Mouse (Mus musculus): Measurements from ENCODE around the gene Plscr1.

The Plscr1 gene

GRCm38 (mm10) chr9:92249447-92249852, at the start of gene Plscr1:
Gene Plscr1, plus strand, starts transcription at chr9:92249750.
- no peak for DNase-seq (ENCODE audit: low spot score)

- DNase-seq (ENCODE audit: low spot score): no peak
These were observed 45.2 kb upstream of the Plscr1 start for GRCm38 (mm10) chr9:92204397-92204796.

- peak; percentile 16 for DNase-seq (ENCODE audit: low spot score)
These were observed 42.2 kb upstream of the Plscr1 start for GRCm38 (mm10) chr9:92207307-92207706.

DNA sequence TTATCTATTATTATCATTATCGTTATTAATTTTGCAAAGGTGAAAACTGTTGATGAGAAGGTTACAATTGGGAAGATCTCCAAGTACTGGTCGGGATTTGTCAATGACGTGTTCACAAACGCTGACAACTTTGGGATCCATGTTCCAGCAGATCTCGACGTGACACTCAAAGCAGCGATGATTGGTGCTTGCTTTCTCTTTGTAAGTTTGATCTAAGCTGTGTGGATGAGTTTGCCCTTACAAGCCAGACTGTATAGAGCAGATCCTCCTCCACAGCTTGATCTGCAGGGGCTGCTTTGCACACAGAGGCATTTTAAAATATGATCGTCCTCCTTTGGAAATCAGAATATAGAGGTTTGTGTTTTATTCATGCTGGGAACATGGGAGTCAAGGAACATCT, 41.8 kb upstream of the Plscr1 start:
- DNase-seq (ENCODE audit: low spot score): no peak

- DNase-seq (ENCODE audit: low spot score): no peak
These were observed 39.7 kb upstream of the Plscr1 start for GRCm38 (mm10) chr9:92209850-92210249.

DNA sequence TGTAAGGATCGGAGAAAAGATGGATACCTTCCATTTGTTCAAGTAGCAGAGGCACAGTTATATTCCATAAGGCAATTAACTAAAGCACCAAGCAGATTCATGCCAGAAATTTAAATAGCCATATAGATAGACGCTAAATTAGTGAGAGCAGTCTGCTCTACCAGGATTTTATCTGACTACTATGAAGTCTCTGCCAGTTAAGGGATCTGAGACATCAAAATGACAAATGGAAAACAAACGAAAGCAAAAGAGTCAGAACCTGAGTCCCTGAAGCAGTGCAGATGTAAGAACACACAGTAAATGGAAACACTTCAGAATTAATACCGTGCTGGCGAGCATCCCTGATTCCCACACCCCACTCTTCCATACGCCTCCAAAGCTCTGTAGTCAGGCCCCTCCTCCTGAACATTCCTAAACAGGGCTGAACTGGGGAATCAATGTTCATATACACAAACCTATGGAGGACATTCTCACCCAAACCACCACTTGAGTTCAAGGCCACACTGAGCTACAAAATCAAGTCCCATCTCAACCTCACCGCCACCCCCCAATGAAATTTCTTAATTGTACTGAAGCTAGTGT, 39.1 kb upstream of the Plscr1 start:
- no peak for DNase-seq (ENCODE audit: low spot score)

DNA sequence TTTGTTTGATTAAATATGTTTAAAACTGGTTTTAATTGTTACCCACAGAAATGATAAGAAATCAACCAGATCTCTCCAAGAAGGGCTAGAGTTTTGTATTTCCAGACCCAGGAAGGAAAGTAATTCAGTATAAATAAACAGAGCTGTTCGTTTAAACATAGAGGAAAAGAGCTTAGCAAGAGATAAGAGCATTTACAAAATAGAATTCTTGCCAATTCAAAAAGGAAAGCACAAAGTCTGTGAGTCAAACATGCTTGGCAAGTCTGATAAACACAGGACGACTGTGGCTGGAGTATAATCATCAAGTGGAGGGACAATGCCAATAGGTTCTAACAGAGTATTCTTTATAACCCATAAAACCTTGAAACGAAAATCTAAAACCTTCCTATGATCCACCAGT, 38.5 kb upstream of the Plscr1 start:
- no peak for DNase-seq (ENCODE audit: low spot score)

DNA sequence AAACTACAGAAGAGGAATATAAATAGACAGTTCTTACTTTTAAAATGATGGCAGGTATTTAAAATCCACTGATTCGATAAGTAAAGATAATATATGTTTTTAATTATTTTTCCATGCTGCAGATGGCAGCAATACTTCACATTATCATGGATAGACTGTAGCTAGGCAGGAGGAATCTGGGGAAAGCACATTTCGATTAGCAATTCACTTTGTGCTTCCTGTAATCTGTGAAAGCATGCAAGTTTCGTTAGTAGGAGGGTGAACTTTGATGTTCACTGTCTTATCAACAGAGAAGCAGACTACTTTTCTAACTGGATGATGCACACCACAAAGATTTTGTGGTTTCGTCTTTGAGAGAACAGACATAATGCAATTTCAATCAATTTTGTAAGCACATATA, 32.1 kb upstream of the Plscr1 start:
- peak; percentile 2 for DNase-seq (ENCODE audit: low spot score)

DNA sequence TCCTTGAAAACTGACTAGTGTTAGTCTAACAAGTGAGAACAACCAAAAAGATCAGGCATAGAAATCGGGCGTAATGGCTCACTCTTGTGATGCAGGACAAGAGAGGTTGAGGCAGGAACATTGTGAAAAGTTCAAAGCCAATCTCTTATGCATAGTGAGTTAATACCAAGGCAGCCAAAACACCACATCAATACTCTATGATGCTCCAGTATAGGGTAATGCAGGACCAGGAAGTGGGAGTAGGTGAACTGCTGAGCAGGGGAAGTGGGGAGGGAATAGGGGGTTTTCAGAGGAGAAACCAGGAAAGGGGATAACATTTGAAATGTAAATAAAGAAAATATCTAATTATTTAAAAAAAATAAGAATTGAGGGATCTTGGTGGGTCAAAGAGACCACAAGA, 31.7 kb upstream of the Plscr1 start:
- no peak for DNase-seq (ENCODE audit: low spot score)

DNA sequence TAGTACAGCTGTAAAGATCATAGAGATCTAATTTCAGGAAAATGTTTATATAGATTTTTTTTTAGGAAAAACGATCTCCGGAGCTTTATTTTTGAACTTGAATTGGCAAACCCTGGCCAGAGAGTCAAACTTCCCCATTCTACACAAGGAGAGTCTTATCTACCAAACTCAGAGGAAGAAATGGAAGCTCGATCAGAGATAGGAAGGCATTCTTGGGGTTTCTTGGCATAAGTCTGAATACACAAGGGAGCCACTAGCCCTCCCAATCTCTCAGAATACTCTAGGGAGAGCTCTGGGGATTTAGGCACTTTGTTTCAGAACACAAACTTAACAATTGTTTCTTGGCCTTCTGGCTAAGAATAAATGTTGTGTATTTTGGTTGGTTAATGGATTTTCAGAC, 29.4 kb upstream of the Plscr1 start:
- DNase-seq (ENCODE audit: low spot score): no peak

- DNase-seq (ENCODE audit: low spot score): no peak
These were observed 28.1 kb upstream of the Plscr1 start for GRCm38 (mm10) chr9:92221480-92221879.

DNA sequence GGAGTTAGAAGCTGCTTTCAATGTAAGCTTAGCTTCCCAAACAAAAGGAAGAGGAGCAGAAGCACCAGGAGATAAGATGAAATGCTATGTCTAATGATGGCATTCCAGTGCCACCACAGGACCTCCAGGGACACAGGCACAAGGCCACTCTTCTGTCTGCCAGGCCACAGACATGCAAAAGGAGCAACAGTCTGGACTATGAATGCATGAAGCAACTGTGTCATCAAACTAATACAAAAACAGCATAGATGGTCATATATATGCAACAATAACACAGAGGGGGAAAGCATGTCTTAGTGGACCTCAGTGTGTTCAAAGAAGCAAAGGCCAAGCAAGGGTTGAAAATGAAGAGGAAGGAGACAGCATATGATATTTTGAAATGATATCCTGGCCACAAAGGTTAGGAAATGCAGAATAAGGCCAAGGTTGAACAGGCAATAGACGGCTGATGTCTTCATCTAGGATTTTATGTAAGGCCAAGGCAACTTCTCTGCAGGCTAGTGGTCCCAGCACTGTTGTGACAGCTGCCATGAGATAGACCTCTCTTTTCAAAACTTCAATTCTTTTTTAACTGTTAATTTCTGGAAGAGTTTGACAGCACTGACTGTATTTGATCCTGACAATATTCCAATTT, 24.8 kb upstream of the Plscr1 start:
- no peak for DNase-seq (ENCODE audit: low spot score)

- no peak for DNase-seq (ENCODE audit: low spot score)
These were observed 23.4 kb upstream of the Plscr1 start for GRCm38 (mm10) chr9:92226127-92226655.

DNA sequence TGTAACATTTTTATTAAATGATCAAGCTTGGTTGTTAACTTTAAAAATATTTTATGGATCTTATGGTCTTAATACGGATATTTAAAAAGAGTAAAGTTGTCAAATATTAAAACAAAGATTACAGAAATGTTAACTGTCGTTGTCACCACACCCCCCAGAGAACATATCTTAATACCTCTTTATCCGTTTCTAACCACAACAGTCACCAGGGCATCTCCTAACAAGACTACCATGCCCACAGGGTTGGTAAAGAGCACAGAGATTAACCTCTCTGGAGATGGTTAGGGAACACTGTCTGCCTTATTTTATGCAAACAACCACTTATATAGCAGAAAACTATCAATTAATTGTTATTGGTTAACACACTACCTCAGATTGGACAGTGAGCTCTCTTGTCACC, 22.8 kb upstream of the Plscr1 start:
- DNase-seq (ENCODE audit: low spot score): no peak

- DNase-seq (ENCODE audit: low spot score): no peak
These were observed 20.4 kb upstream of the Plscr1 start for GRCm38 (mm10) chr9:92228867-92229832.

DNA sequence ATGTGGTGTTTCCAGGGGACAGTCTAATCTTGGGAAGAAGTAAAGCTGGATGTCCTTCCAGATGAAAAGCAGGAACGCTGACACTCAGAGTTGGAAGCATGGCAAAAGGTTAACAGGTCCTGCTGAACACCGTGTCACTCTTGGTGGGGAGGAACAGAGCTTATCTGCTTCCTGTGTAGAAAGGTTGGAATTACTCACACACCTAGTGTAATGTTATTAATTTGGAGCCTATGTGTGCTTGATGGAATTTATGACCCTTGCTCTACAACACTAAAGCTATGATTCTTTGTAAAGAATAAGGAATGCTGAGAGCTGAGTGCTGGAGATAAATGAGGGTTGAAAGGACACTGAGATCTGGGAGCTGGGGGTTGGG, 19.7 kb upstream of the Plscr1 start:
- DNase-seq (ENCODE audit: low spot score): no peak

DNA sequence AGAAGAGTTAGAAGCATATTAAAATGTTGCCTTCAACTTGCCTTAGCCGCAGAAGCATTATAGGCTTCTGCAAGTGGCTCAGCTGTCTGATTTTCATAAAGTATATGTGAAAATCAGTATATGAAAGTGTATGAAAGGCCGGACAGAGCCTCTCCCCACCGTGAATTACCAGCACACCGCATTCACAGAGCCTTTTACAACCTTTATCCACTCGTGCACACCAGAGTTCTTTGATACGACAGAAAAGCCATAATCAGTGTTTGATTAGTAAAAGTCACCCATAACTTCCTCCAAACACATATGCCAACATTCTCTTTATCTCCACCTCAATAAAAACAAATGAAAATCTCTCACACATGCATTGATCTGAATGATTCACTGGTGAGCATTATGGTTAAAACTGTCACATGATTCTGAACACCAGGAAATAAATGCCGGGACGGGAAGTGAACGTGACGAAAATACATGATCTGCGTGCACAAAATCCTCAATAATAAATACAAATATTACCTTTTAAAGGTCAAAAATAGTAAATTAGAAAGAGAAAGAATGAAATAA, 14.6 kb upstream of the Plscr1 start:
- no peak for DNase-seq (ENCODE audit: low spot score)

GRCm38 (mm10) chr9:92248773-92249446, 640 bp upstream of the Plscr1 start:
- DNase-seq (ENCODE audit: low spot score): no peak

DNA sequence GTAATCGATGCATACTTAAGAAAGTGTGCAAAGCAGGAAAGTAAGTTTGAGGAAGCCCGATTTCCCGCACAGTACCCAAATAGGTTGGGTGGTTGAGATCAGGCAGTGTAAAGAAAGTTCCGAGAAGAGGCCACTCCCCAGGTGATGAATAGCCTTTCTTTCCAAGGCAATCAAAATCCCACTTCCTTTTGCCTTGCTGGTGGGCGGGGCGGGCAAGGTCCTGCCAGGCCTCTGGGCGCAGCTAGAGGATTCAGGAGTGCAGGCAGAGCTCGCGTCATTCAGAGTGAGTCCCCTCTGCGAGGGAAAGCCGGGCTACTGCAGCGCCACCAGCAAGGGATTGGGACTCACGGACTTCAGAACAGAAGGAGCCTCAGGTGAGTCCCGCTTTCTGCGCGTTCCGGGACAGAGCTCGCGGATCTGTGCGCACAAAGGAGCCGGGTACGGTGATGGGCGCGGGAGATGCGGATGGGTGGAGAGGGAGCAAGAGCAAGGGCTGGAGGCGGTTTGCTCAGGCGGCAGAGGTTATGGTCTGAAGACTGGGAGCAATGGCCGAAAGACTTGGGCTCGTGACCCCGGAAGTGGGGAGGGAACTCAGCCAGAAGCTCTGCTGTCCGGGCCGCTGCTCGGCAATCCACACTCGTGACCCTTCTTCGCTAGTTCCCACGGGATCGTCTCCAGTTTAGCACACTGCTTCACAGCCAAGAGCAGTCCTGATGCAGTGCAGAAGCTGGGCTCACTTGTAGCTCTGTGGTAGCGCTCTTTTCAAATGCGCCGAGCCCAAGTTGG, 630 bp downstream of the Plscr1 start:
- peak; percentile 2 for DNase-seq (ENCODE audit: low spot score)

DNA sequence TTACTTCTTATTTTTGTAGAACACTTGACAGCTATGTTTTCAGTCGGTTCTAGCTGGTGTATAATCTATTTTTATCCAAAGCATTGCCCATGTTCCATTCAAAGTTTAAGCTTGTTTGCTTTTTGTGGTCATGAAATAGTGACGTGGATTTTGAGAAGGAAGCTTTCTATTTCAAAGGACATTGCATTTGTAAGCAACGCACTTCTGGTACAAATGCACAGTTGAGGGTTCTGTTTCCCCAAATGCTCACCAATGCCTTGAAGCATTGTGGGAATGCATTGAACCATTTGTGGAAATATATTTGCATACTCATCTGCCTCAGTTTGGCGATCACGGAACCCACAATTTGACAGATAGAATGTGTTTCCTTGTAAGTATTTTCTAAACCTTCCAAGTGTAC, 3.2 kb downstream of the Plscr1 start:
- DNase-seq (ENCODE audit: low spot score): no peak
